Mouse (Mus musculus) liver, embryonic 15.5 days (tissue): ENCODE results near the gene Slco1a5. TPM values are rescaled to one million over a fixed set of nuclear protein-coding genes. Genes with fewer than 3 reads are reported as not detected.
"Not testable (repeated sequence)": the region's sequence is repeated elsewhere in the genome, so short reads cannot be mapped to it uniquely, and the experiment has no call there.

Experiments used
- ATAC-seq: fragments of 200-750 bp; cut with Nextera tagmentation; 2 replicates; pipeline ENCODE4 v1.8.0; 2017; ENCODE audit warnings: moderate number of reproducible peaks, mild to moderate bottlenecking, moderate library complexity; ENCODE audit not compliant: insufficient read depth
- H3K27ac ChIP-seq: fragments of 300-500 bp; sonication (generic); replicated peaks from 2 replicates; pipeline ENCODE4 v1.5.1; 2015; ENCODE audit warnings: mild to moderate bottlenecking, inconsistent platforms
- H3K27me3 ChIP-seq: fragments of 300-500 bp; sonication (generic); 2 replicates; pipeline ENCODE4 v1.6.1; 2015; ENCODE audit warnings: mild to moderate bottlenecking, inconsistent platforms
- H3K36me3 ChIP-seq: fragments of 300-500 bp; sonication (generic); replicated peaks from 2 replicates; pipeline ENCODE4 v1.6.1; 2015; ENCODE audit warnings: moderate library complexity, mild to moderate bottlenecking, inconsistent platforms
- H3K4me1 ChIP-seq: fragments of 300-500 bp; sonication (generic); replicated peaks from 2 replicates; pipeline ENCODE4 v1.6.1; 2015; ENCODE audit warnings: inconsistent platforms
- H3K4me2 ChIP-seq: fragments of 300-500 bp; sonication (generic); 2 replicates; pipeline ENCODE4 v1.6.1; 2015; ENCODE audit warnings: moderate library complexity, mild to moderate bottlenecking, inconsistent platforms
- H3K4me3 ChIP-seq: fragments of 300-500 bp; sonication (generic); replicated peaks from 2 replicates; pipeline ENCODE4 v1.5.1; 2015; ENCODE audit warnings: mild to moderate bottlenecking, inconsistent platforms
- H3K9ac ChIP-seq: fragments of 300-500 bp; sonication (generic); 2 replicates; pipeline ENCODE4 v1.6.1; 2015; ENCODE audit warnings: moderate library complexity, mild to moderate bottlenecking, inconsistent platforms
- H3K9me3 ChIP-seq: fragments of 300-500 bp; sonication (generic); replicated peaks from 2 replicates; pipeline ENCODE4 v1.6.1; 2016; ENCODE audit warnings: inconsistent platforms
- WGBS: fragments of 180-500 bp; shearing (Covaris S2); methylation state at CpG from one replicate; pipeline ENCODE4 v1.1.7; 2015; ENCODE audit warnings: mixed read lengths; ENCODE audit not compliant: insufficient replicate concordance; 5-methylcytosine and 5-hydroxymethylcytosine counted together
- polyA plus RNA-seq: library from polyadenylated mRNA; unstranded; fragments of >200 nt; fragmentation: Nextera tagmentation; extraction: Ambion mirVana; gene quantifications from 2 replicates; pipeline ENCODE4 v1.2.1, GENCODE M21; 2015

Slco1a5 gene
- polyA plus RNA-seq, 1 experiment from 2014 or later, result not detected

- H3K4me1 ChIP-seq, result no peaks in the 10 kb centered on the region
- H3K4me3 ChIP-seq, result no peak overlapping the region
- H3K27ac ChIP-seq, result no peak overlapping the region
- no peak overlapping the region for H3K4me2 ChIP-seq
- ATAC-seq, result no peak
- H3K9me3 ChIP-seq, result no peaks in the 10 kb centered on the region
- 58% methylated on average over 12 of the region's 12 CpGs for WGBS
- H3K36me3 ChIP-seq, result no peaks in the 10 kb centered on the region
- H3K9ac ChIP-seq, result no peak overlapping the region
- no peaks in the 10 kb centered on the region for H3K27me3 ChIP-seq
Observed at GRCm38 (mm10) chr6:142289413-142290118, 33.2 kb downstream of the Slco1a5 start.

GRCm38 (mm10) chr6:142275721-142276442 lies 46.9 kb downstream of the Slco1a5 start:
- no peak for ATAC-seq
- no peaks in the 10 kb centered on the region for H3K27me3 ChIP-seq
- WGBS, result 26% methylated on average over 4 of the region's 4 CpGs
- H3K4me2 ChIP-seq, result no peak overlapping the region
- no peaks in the 10 kb centered on the region for H3K36me3 ChIP-seq
- H3K4me3 ChIP-seq, result no peak overlapping the region
- H3K4me1 ChIP-seq, result no peaks in the 10 kb centered on the region
- H3K9ac ChIP-seq, result no peak overlapping the region
- H3K27ac ChIP-seq, result no peak overlapping the region
- H3K9me3 ChIP-seq, result no peaks in the 10 kb centered on the region

- WGBS, result 61% methylated on average over 1 of the region's 1 CpGs
- not testable (repeated sequence) for H3K4me3 ChIP-seq, H3K9me3 ChIP-seq, H3K4me2 ChIP-seq, H3K36me3 ChIP-seq, H3K27me3 ChIP-seq, H3K27ac ChIP-seq, ATAC-seq, H3K4me1 ChIP-seq, H3K9ac ChIP-seq
Observed at GRCm38 (mm10) chr6:142250738-142251307, 72.0 kb downstream of the Slco1a5 start.

- no peaks in the 10 kb centered on the region for H3K36me3 ChIP-seq
- ATAC-seq, result no peak
- H3K9ac ChIP-seq, result no peak overlapping the region
- H3K4me2 ChIP-seq, result no peak overlapping the region
- no peak overlapping the region for H3K27ac ChIP-seq
- no peaks in the 10 kb centered on the region for H3K27me3 ChIP-seq
- WGBS, result 57% methylated on average over 5 of the region's 5 CpGs
- H3K4me3 ChIP-seq, result no peak overlapping the region
- no peaks in the 10 kb centered on the region for H3K9me3 ChIP-seq
- no peaks in the 10 kb centered on the region for H3K4me1 ChIP-seq
Observed at GRCm38 (mm10) chr6:142245065-142245464, 77.7 kb downstream of the Slco1a5 start.

GRCm38 (mm10) chr6:142239468-142239867 lies 83.3 kb downstream of the Slco1a5 start:
- H3K9me3 ChIP-seq, result no peaks in the 10 kb centered on the region
- H3K9ac ChIP-seq, result no peak overlapping the region
- H3K27ac ChIP-seq, result no peak overlapping the region
- H3K4me2 ChIP-seq, result no peak overlapping the region
- H3K27me3 ChIP-seq, result no peaks in the 10 kb centered on the region
- H3K4me1 ChIP-seq, result no peaks in the 10 kb centered on the region
- whole genome bisulfite sequencing, result 47% methylated on average over 1 of the region's 1 CpGs
- H3K4me3 ChIP-seq, result no peak overlapping the region
- ATAC-seq, result no peak
- H3K36me3 ChIP-seq, result no peaks in the 10 kb centered on the region

GRCm38 (mm10) chr6:142220138-142220537 lies 102.6 kb downstream of the Slco1a5 start:
- H3K27me3 ChIP-seq, result no peaks in the 10 kb centered on the region
- no peak for ATAC-seq
- H3K36me3 ChIP-seq, result no peaks in the 10 kb centered on the region
- H3K4me3 ChIP-seq, result no peak overlapping the region
- no peak overlapping the region for H3K27ac ChIP-seq
- no peaks in the 10 kb centered on the region for H3K4me1 ChIP-seq
- H3K9ac ChIP-seq, result no peak overlapping the region
- no peak overlapping the region for H3K4me2 ChIP-seq
- H3K9me3 ChIP-seq, result no peaks in the 10 kb centered on the region

GRCm38 (mm10) chr6:142211821-142212220 lies 111.0 kb downstream of the Slco1a5 start:
- no peak overlapping the region for H3K4me3 ChIP-seq
- H3K9me3 ChIP-seq, result no peaks in the 10 kb centered on the region; the same call in 1 of the 2 replicates
- no peak overlapping the region for H3K9ac ChIP-seq
- H3K27ac ChIP-seq, result no peak overlapping the region
- H3K4me2 ChIP-seq, result no peak overlapping the region
- no peaks in the 10 kb centered on the region for H3K4me1 ChIP-seq
- ATAC-seq, result no peak
- H3K36me3 ChIP-seq, result no peaks in the 10 kb centered on the region
- no peaks in the 10 kb centered on the region for H3K27me3 ChIP-seq

GRCm38 (mm10) chr6:142209749-142210148 lies 113.0 kb downstream of the Slco1a5 start:
- Histone ChIP-seq H3K4me2 (no peak overlapping the region), H3K4me1 (no peaks in the 10 kb centered on the region), H3K4me3 (no peak overlapping the region), H3K9ac (no peak overlapping the region), H3K27ac (no peak overlapping the region), H3K9me3 (no peaks in the 10 kb centered on the region; the same call in 1 of the 2 replicates), H3K27me3 (no peaks in the 10 kb centered on the region), H3K36me3 (no peaks in the 10 kb centered on the region)
- no peak for ATAC-seq

GRCm38 (mm10) chr6:142208421-142208820 lies 114.4 kb downstream of the Slco1a5 start, which contains the start of gene Slco1a6:
TSS of gene Slco1a6 (minus strand) at chr6:142208521.
- Histone ChIP-seq H3K9me3 (no peaks in the 10 kb centered on the region), H3K27me3 (no peaks in the 10 kb centered on the region), H3K4me1 (no peaks in the 10 kb centered on the region), H3K9ac (no peak within 1 kb of the TSS), H3K36me3 (no peaks in the 10 kb centered on the region), H3K4me2 (no peak within 1 kb of the TSS), H3K4me3 (no peak within 1 kb of the TSS), H3K27ac (no peak within 1 kb of the TSS)
- ATAC-seq, result no peak
- 72% methylated on average over 4 of the region's 4 CpGs for WGBS

GRCm38 (mm10) chr6:142200524-142200923 lies 122.3 kb downstream of the Slco1a5 start:
- Histone ChIP-seq H3K9me3 (no peaks in the 10 kb centered on the region), H3K27ac (no peak overlapping the region), H3K9ac (no peak overlapping the region), H3K4me1 (no peaks in the 10 kb centered on the region), H3K4me3 (no peak overlapping the region), H3K4me2 (no peak overlapping the region), H3K36me3 (no peaks in the 10 kb centered on the region), H3K27me3 (no peaks in the 10 kb centered on the region)
- ATAC-seq, result no peak

- no peak for ATAC-seq
- no peaks in the 10 kb centered on the region for H3K9me3 ChIP-seq
- no peaks in the 10 kb centered on the region for H3K4me1 ChIP-seq
- no peak overlapping the region for H3K4me3 ChIP-seq
- no peak overlapping the region for H3K4me2 ChIP-seq
- no peak overlapping the region for H3K9ac ChIP-seq
- no peaks in the 10 kb centered on the region for H3K36me3 ChIP-seq
- WGBS, result 65% methylated on average over 8 of the region's 8 CpGs
- no peaks in the 10 kb centered on the region for H3K27me3 ChIP-seq
- H3K27ac ChIP-seq, result no peak overlapping the region
Observed at GRCm38 (mm10) chr6:142194245-142194644, 128.5 kb downstream of the Slco1a5 start.
